Mouse (Mus musculus): ENCODE measurements around the gene Cds2. TPM values are rescaled to one million over a fixed set of nuclear protein-coding genes. Genes with fewer than 3 reads are reported as not detected.
"Not testable (repeated sequence)": the region's sequence is repeated elsewhere in the genome, so short reads cannot be mapped to it uniquely, and the experiment has no call there.

Cds2 gene
- polyA plus RNA-seq, 1 experiment: 30.3 TPM

DNA sequence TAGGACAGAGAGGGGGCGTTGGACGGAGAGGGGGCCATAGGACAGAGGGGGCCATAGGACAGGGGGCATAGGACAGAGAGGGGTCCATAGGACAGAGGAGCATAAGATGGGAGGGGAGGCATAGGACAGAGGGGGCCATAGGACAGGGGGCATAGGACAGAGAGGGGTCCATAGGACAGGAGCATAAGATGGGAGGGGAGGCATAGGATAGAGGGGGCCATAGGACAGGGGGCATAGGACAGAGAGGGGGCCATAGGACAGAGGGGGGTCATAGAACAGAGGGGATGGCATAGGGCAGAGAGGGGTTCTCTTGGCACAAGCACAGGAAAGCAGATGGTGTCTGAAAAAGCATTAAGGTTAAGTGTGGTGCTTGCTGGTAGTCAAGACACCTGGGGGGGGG, 50.6 kb downstream of the Cds2 start:
- H3K36me3 ChIP-seq (ENCODE audit: control insufficient read depth, insufficient read depth): no peaks in the 10 kb centered on the region
- H3K4me3 ChIP-seq: no peak overlapping the region
- H3K27me3 ChIP-seq (ENCODE audit: control insufficient read depth, insufficient read depth, insufficient read length): no peaks in the 10 kb centered on the region
- no peak overlapping the region for H3ac ChIP-seq (ENCODE audit: control insufficient read depth, insufficient read length)
- no peaks in the 10 kb centered on the region for H3K79me2 ChIP-seq (ENCODE audit: control insufficient read depth, insufficient read depth)
- no peak for TF ChIP-seq TCF12 (IDR thresholded peaks at IDR 0.05; ENCODE audit: insufficient read depth, poor library complexity, severe bottlenecking)
- TF ChIP-seq MYOD1 (IDR thresholded peaks at IDR 0.05; ENCODE audit: control insufficient read depth in 1 of 3, insufficient read length in 2 of 3, low read depth in 2 of 3): no peak
- no peak for TF ChIP-seq MAX (IDR thresholded peaks at IDR 0.05; ENCODE audit: low read depth)
- no peak for TF ChIP-seq TCF3 (IDR thresholded peaks at IDR 0.05; ENCODE audit: insufficient read length, low read depth)
- no peak for TF ChIP-seq POLR2AphosphoS2 (IDR thresholded peaks at IDR 0.05; ENCODE audit: insufficient read length, low read depth)
- TF ChIP-seq USF1 (IDR thresholded peaks at IDR 0.05; ENCODE audit: low read depth): no peak
- no peak overlapping the region for H3K4me2 ChIP-seq (ENCODE audit: low read depth)

DNA sequence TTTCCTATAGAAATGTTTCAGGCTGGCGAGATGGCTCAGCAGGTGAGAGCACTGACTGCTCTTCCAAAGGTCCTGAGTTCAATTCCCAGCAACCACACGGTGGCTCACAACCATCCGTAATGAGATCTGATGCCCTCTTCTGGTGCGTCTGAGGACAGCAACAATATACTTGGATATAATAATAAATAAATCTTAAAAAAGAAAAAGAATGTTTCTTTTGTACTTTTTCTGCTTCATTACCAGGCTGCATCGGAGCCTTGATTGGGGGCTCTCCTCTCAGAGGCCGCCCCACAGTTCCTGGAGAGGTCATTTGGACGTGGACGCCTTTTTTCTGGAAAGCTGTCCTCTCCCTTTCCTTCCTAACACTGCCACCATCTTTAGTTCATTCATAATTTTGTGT, 51.1 kb downstream of the Cds2 start:
- not testable (repeated sequence) for H3K27me3 ChIP-seq (ENCODE audit: control insufficient read depth, insufficient read depth, insufficient read length); H3K79me2 ChIP-seq (ENCODE audit: control insufficient read depth, insufficient read depth); H3K4me3 ChIP-seq; H3K4me2 ChIP-seq (ENCODE audit: low read depth); H3K36me3 ChIP-seq (ENCODE audit: control insufficient read depth, insufficient read depth); H3ac ChIP-seq (ENCODE audit: control insufficient read depth, insufficient read length)

DNA sequence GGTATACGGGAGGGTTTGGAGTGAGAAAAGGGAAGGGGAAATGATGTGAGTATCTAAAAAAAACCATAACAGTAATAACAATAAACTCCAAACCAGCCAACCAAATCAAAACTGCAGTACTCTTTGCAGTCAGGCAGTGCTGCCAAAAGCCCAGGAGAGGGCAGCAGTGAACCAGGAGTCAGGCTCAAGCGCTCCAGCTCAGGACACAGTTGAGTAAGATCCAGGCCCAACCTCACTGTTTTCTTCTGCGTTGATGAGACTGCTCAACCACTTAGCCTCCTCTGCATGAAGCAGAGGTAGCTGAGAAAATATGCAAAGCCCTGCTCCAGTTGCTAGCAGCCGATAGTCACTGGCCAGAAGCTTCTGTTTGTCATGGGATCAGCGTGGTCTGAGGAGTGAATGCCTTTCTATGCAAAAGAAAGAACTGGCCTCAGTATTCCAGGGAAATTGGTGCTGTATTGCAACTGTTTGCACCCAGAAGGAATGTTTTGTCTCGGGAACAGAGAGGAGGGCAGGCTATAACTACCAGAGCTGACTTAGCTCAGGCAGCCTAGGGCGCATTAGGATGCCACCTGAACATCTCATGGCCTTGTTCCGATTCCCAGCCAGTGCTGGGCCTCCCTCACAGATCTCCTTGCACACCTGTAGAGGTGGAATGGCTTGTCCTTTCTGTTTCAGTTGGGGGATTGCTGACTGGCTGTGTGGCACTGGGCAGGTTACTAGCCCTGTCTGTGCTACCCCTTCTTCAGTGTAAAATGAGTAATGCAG, 53.3 kb downstream of the Cds2 start:
- Histone ChIP-seq H3K4me3 (no peak overlapping the region), H3K4me2 (ENCODE audit: low read depth) (no peak overlapping the region), H3K36me3 (ENCODE audit: control insufficient read depth, insufficient read depth) (no peaks in the 10 kb centered on the region), H3ac (ENCODE audit: control insufficient read depth, insufficient read length) (no peak overlapping the region), H3K79me2 (ENCODE audit: control insufficient read depth, insufficient read depth) (no peaks in the 10 kb centered on the region), H3K27me3 (ENCODE audit: control insufficient read depth, insufficient read depth, insufficient read length) (no peaks in the 10 kb centered on the region)
- TF ChIP-seq REST (IDR thresholded peaks at IDR 0.05; ENCODE audit: insufficient read depth, insufficient read length) (no peak), CEBPB (IDR thresholded peaks at IDR 0.05; ENCODE audit: insufficient read depth, poor library complexity, severe bottlenecking) (no peak), MAX (IDR thresholded peaks at IDR 0.05; ENCODE audit: low read depth) (no peak), USF1 (IDR thresholded peaks at IDR 0.05; ENCODE audit: low read depth) (no peak), TCF12 (IDR thresholded peaks at IDR 0.05; ENCODE audit: insufficient read depth, poor library complexity, severe bottlenecking) (no peak), MYOD1 (IDR thresholded peaks at IDR 0.05; ENCODE audit: control insufficient read depth in 1 of 3, insufficient read length in 2 of 3, low read depth in 2 of 3) (no peak), POLR2AphosphoS2 (IDR thresholded peaks at IDR 0.05; ENCODE audit: insufficient read length, low read depth) (no peak), TCF3 (IDR thresholded peaks at IDR 0.05; ENCODE audit: insufficient read length, low read depth) (no peak), SRF (IDR thresholded peaks at IDR 0.05; ENCODE audit: control insufficient read depth, insufficient read length, low read depth) (no peak), MYOG (IDR thresholded peaks at IDR 0.05; ENCODE audit: control insufficient read depth in 1 of 3, insufficient read depth in 1 of 3, insufficient read length in 2 of 3, low read depth in 2 of 3) (no peak), POLR2A (IDR thresholded peaks at IDR 0.05; ENCODE audit: insufficient read length, low read depth) (no peak)

DNA sequence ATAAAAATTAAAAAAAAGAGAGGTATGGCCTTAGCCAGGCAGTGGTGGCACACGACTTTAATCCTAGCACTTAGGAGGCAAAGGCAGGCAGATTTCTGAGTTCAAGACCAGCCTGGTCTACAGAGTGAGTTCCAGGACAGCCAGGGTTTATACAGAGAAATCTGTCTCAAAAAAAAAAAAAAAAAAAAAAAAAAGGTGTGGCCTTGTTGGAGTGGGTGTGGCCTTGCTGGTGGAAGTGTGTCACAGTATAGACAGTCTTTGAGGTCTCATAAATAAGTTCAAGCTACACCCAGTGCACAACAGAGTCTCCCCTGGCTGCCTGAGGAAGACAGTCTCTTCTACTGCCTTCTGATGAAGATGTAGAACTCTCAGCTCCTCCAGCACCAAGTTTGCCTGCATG, 54.2 kb downstream of the Cds2 start:
- TF ChIP-seq POLR2AphosphoS2 (IDR thresholded peaks at IDR 0.05; ENCODE audit: insufficient read length, low read depth) (no peak), SRF (IDR thresholded peaks at IDR 0.05; ENCODE audit: control insufficient read depth, insufficient read length, low read depth) (no peak), TCF3 (IDR thresholded peaks at IDR 0.05; ENCODE audit: insufficient read length, low read depth) (no peak), TCF12 (IDR thresholded peaks at IDR 0.05; ENCODE audit: insufficient read depth, poor library complexity, severe bottlenecking) (no peak), E2F4 (IDR thresholded peaks at IDR 0.05; ENCODE audit: insufficient read depth) (no peak)
- Histone ChIP-seq H3K27me3 (ENCODE audit: control insufficient read depth, insufficient read depth, insufficient read length) (no peaks in the 10 kb centered on the region), H3K4me3 (no peak overlapping the region), H3K4me2 (ENCODE audit: low read depth) (no peak overlapping the region), H3K79me2 (ENCODE audit: control insufficient read depth, insufficient read depth) (no peaks in the 10 kb centered on the region), H3K36me3 (ENCODE audit: control insufficient read depth, insufficient read depth) (no peaks in the 10 kb centered on the region), H3ac (ENCODE audit: control insufficient read depth, insufficient read length) (no peak overlapping the region)

DNA sequence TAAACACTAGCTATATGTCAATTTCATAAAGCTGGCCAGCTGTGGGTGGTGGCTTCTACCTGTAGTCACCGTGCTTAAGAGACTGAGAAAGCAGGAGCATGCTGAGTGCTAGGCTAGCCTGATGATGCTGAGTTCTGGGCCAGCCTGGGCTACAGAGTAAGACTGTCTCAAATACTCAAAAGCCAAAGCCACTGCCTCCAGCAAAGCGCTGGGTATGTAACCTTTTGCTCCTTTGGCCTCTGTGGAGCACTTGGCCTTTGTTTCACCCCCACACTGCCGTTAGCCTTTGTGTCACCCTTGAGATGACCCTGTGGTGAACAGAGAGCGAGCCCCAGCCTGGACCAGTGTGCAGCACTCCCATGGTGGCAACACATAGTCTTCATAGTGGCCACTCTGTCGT, 57.6 kb downstream of the Cds2 start:
- Histone ChIP-seq H3K4me3 (no peak overlapping the region), H3K79me2 (ENCODE audit: control insufficient read depth, insufficient read depth) (no peaks in the 10 kb centered on the region), H3K36me3 (ENCODE audit: control insufficient read depth, insufficient read depth) (no peaks in the 10 kb centered on the region), H3K4me2 (ENCODE audit: low read depth) (no peak overlapping the region), H3K27me3 (ENCODE audit: control insufficient read depth, insufficient read depth, insufficient read length) (peaks cover 3% of the 10 kb centered on the region), H3ac (ENCODE audit: control insufficient read depth, insufficient read length) (no peak overlapping the region)
- TF ChIP-seq SRF (IDR thresholded peaks at IDR 0.05; ENCODE audit: control insufficient read depth, insufficient read length, low read depth) (no peak), MAX (IDR thresholded peaks at IDR 0.05; ENCODE audit: low read depth) (no peak), TCF3 (IDR thresholded peaks at IDR 0.05; ENCODE audit: insufficient read length, low read depth) (no peak), CEBPB (IDR thresholded peaks at IDR 0.05; ENCODE audit: insufficient read depth, poor library complexity, severe bottlenecking) (no peak), REST (IDR thresholded peaks at IDR 0.05; ENCODE audit: insufficient read depth, insufficient read length) (no peak), MYOG (IDR thresholded peaks at IDR 0.05; ENCODE audit: control insufficient read depth in 1 of 3, insufficient read depth in 1 of 3, insufficient read length in 2 of 3, low read depth in 2 of 3) (no peak), TCF12 (IDR thresholded peaks at IDR 0.05; ENCODE audit: insufficient read depth, poor library complexity, severe bottlenecking) (no peak), POLR2AphosphoS2 (IDR thresholded peaks at IDR 0.05; ENCODE audit: insufficient read length, low read depth) (no peak)
